Mouse (Mus musculus): Measurements from ENCODE around the gene Crocc. TPM values are rescaled to one million over a fixed set of nuclear protein-coding genes. Genes with fewer than 3 reads are reported as not detected.

The Crocc gene
- polyA plus RNA-seq, 1 experiment = 39.4 TPM

- Histone ChIP-seq H3K27ac (ENCODE audit: insufficient read depth, low read length) (peak overlapping the region; percentile 18; the same call in 1 of the 2 replicates), H3K4me3 (replicated peaks; ENCODE audit: insufficient read depth, low read depth, low read length) (peak overlapping the region; percentile 31), H3K27me3 (ENCODE audit: control insufficient read depth, insufficient read depth, low read length) (no peaks in the 10 kb centered on the region), H3K4me1 (ENCODE audit: control insufficient read depth, insufficient read depth, low read length) (peaks cover 16% of the 10 kb centered on the region)
- no peak for TF ChIP-seq POLR2A (IDR thresholded peaks at IDR 0.05; ENCODE audit: borderline replicate concordance, insufficient read depth, low read length)
- 37% methylated on average over 8 of the region's 8 CpGs for WGBS
- no peak for DNase-seq
Measured at GRCm38 (mm10) chr4:141053138-141053537, 7.2 kb downstream of the Crocc start.

- 45% methylated on average over 12 of the region's 12 CpGs for WGBS
- H3K4me1 ChIP-seq (ENCODE audit: control insufficient read depth, insufficient read depth, low read length) = peaks cover 16% of the 10 kb centered on the region
Measured at GRCm38 (mm10) chr4:141052442-141052841, 7.9 kb downstream of the Crocc start.

GRCm38 (mm10) chr4:141049476-141049835 is 10.9 kb downstream of the Crocc start:
- Histone ChIP-seq H3K4me1 (ENCODE audit: control insufficient read depth, insufficient read depth, low read length) (peaks cover 16% of the 10 kb centered on the region), H3K27ac (ENCODE audit: insufficient read depth, low read length) (no peak overlapping the region), H3K4me3 (replicated peaks; ENCODE audit: insufficient read depth, low read depth, low read length) (no peak overlapping the region), H3K27me3 (ENCODE audit: control insufficient read depth, insufficient read depth, low read length) (no peaks in the 10 kb centered on the region)
- WGBS = 36% methylated on average over 4 of the region's 4 CpGs
- no peak for DNase-seq
- no peak for TF ChIP-seq CTCF (IDR thresholded peaks at IDR 0.05; ENCODE audit: borderline replicate concordance, insufficient read depth, low read depth, low read length)
- no peak for TF ChIP-seq POLR2A (IDR thresholded peaks at IDR 0.05; ENCODE audit: borderline replicate concordance, insufficient read depth, low read length)

More at GRCm38 (mm10) chr4:141052442-141052841, 7.9 kb downstream of the Crocc start:
- TF ChIP-seq POLR2A (IDR thresholded peaks at IDR 0.05; ENCODE audit: borderline replicate concordance, insufficient read depth, low read length) (no peak), CTCF (IDR thresholded peaks at IDR 0.05; ENCODE audit: borderline replicate concordance, insufficient read depth, low read depth, low read length) (no peak)
- no peaks in the 10 kb centered on the region for H3K27me3 ChIP-seq (ENCODE audit: control insufficient read depth, insufficient read depth, low read length)
- no peak for DNase-seq
- H3K4me3 ChIP-seq (replicated peaks; ENCODE audit: insufficient read depth, low read depth, low read length) = no peak overlapping the region
- no peak overlapping the region for H3K27ac ChIP-seq (ENCODE audit: insufficient read depth, low read length)

GRCm38 (mm10) chr4:141048810-141049475 is 11.4 kb downstream of the Crocc start:
- H3K4me1 ChIP-seq (ENCODE audit: control insufficient read depth, insufficient read depth, low read length) = peaks cover 12% of the 10 kb centered on the region

GRCm38 (mm10) chr4:141044816-141045215 is 15.5 kb downstream of the Crocc start:
- Histone ChIP-seq H3K27ac (ENCODE audit: insufficient read depth, low read length) (no peak overlapping the region), H3K27me3 (ENCODE audit: control insufficient read depth, insufficient read depth, low read length) (no peaks in the 10 kb centered on the region), H3K4me1 (ENCODE audit: control insufficient read depth, insufficient read depth, low read length) (no peaks in the 10 kb centered on the region), H3K4me3 (replicated peaks; ENCODE audit: insufficient read depth, low read depth, low read length) (no peak overlapping the region)
- DNase-seq = peak; percentile 44 to 58
- WGBS = 6% methylated on average over 8 of the region's 8 CpGs
- no peak for TF ChIP-seq POLR2A (IDR thresholded peaks at IDR 0.05; ENCODE audit: borderline replicate concordance, insufficient read depth, low read length)
- TF ChIP-seq CTCF (IDR thresholded peaks at IDR 0.05; ENCODE audit: borderline replicate concordance, insufficient read depth, low read depth, low read length) = peak; percentile 82

More at GRCm38 (mm10) chr4:141048810-141049475, 11.4 kb downstream of the Crocc start:
- Histone ChIP-seq H3K27me3 (ENCODE audit: control insufficient read depth, insufficient read depth, low read length) (no peaks in the 10 kb centered on the region), H3K4me3 (replicated peaks; ENCODE audit: insufficient read depth, low read depth, low read length) (no peak overlapping the region), H3K27ac (ENCODE audit: insufficient read depth, low read length) (no peak overlapping the region)
- WGBS = 51% methylated on average over 17 of the region's 17 CpGs
- TF ChIP-seq POLR2A (IDR thresholded peaks at IDR 0.05; ENCODE audit: borderline replicate concordance, insufficient read depth, low read length) = no peak
- no peak for TF ChIP-seq CTCF (IDR thresholded peaks at IDR 0.05; ENCODE audit: borderline replicate concordance, insufficient read depth, low read depth, low read length)
- DNase-seq = no peak

- DNase-seq = no peak
- Histone ChIP-seq H3K27me3 (ENCODE audit: control insufficient read depth, insufficient read depth, low read length) (no peaks in the 10 kb centered on the region), H3K27ac (ENCODE audit: insufficient read depth, low read length) (no peak overlapping the region), H3K4me3 (replicated peaks; ENCODE audit: insufficient read depth, low read depth, low read length) (no peak overlapping the region), H3K4me1 (ENCODE audit: control insufficient read depth, insufficient read depth, low read length) (no peaks in the 10 kb centered on the region)
- TF ChIP-seq POLR2A (IDR thresholded peaks at IDR 0.05; ENCODE audit: borderline replicate concordance, insufficient read depth, low read length) (no peak), CTCF (IDR thresholded peaks at IDR 0.05; ENCODE audit: borderline replicate concordance, insufficient read depth, low read depth, low read length) (no peak)
- 40% methylated on average over 12 of the region's 12 CpGs for WGBS
Measured at GRCm38 (mm10) chr4:141041117-141041516, 19.2 kb downstream of the Crocc start.

- Histone ChIP-seq H3K4me3 (replicated peaks; ENCODE audit: insufficient read depth, low read depth, low read length) (no peak overlapping the region), H3K4me1 (ENCODE audit: control insufficient read depth, insufficient read depth, low read length) (peaks cover 19% of the 10 kb centered on the region), H3K27ac (ENCODE audit: insufficient read depth, low read length) (no peak overlapping the region), H3K27me3 (ENCODE audit: control insufficient read depth, insufficient read depth, low read length) (no peaks in the 10 kb centered on the region)
- 32% methylated on average over 27 of the region's 27 CpGs for WGBS
- DNase-seq = peak in 1 of 2 experiments; percentile 41
- TF ChIP-seq CTCF (IDR thresholded peaks at IDR 0.05; ENCODE audit: borderline replicate concordance, insufficient read depth, low read depth, low read length) (no peak), POLR2A (IDR thresholded peaks at IDR 0.05; ENCODE audit: borderline replicate concordance, insufficient read depth, low read length) (no peak)
Measured at GRCm38 (mm10) chr4:141033606-141034549, 26.5 kb downstream of the Crocc start.

Data from cerebellum, adult 2 months (tissue).